8 mouse cellular contexts compared by ENCODE assay signal in genomic region chr1:182516758-182517676, GRCm38 (mm10). TPM values are rescaled to one million over a fixed set of nuclear protein-coding genes. Genes with fewer than 3 reads are reported as not detected.
DNase-seq lines count a peak whose midpoint lies in the region; ATAC-seq lines count a peak whose summit lies in the region.

Gene Capn2, minus strand, starts transcription at chr1:182517608.

- peak; percentile 26 for ATAC-seq in inflammation-experienced regulatory T-cells, adult 6 months

- peak; percentile 56 for DNase-seq in ZHBTc4 (ENCODE audit: low read depth, low spot score)
- peak; percentile 83 for DNase-seq in embryo, embryonic 10 days (ENCODE audit: low spot score)
- peak; percentile 83 for DNase-seq in gastrocnemius, postnatal 25 days
- peak; percentile 66 to 91 for DNase-seq in left cerebral cortex, postnatal 10 days (ENCODE audit: extremely low spot score in 1 of 2, low spot score in 2 of 2)
- DNase-seq in right cerebral cortex, adult 2 months (ENCODE audit: low spot score in 2 of 2) = peak; percentile 72 to 74
- peak; percentile 85 for DNase-seq in urinary bladder, adult 2 months (ENCODE audit: low spot score)

- peak within 1 kb of the TSS; percentile 99 for H3K4me3 ChIP-seq in megakaryocyte, embryonic 14.5 days (replicated peaks)

- H3K9me3 ChIP-seq in megakaryocyte, embryonic 14.5 days = no peaks in the 10 kb centered on the region

- intact Hi-C loops in left cerebral cortex, postnatal 10 days (cut with DNase I) = loop anchor here (2.0 kb wide), 1 partner anchor 26 kb away; no protein-coding TSS in a partner anchor

- peaks cover 96% of the 10 kb centered on the region for H3K4me1 ChIP-seq in megakaryocyte, embryonic 14.5 days

- peaks cover 6% of the 10 kb centered on the region for H3K27me3 ChIP-seq in megakaryocyte, embryonic 14.5 days (replicated peaks)

- H3K36me3 ChIP-seq in megakaryocyte, embryonic 14.5 days (replicated peaks; ENCODE audit: low read length) = peaks cover 41% of the 10 kb centered on the region

RNA-seq across cellular contexts. Expression of gene Capn2, which starts in this region (rescaled TPM):
- 10 to 100 TPM; 52.0 to 59.4 TPM for total RNA-seq in gastrocnemius, postnatal 25 days (2021)
- polyA plus RNA-seq in inflammation-experienced regulatory T-cells, adult 6 months (2017; shearing (Covaris generic)) = 10 to 100 TPM; 24.1 to 68.6 (median 38.1) TPM
- 10 to 100 TPM; 59.9 to 64.6 TPM for total RNA-seq in left cerebral cortex, postnatal 10 days (2021)
- polyA plus RNA-seq in megakaryocyte, embryonic 14.5 days (2012; ENCODE audit: insufficient read depth, low replicate concordance) = 46.0 and 47.8 TPM in 2 replicates
- 98.2 and 103 TPM in 2 replicates for polyA plus RNA-seq in urinary bladder, adult 2 months (2012; rRNA removed)

Comparison
In these comparisons a context has a peak if more than half of its experiments do, and no peak if none do; other contexts are left out.
1. Peak in every context shown above with its lines: DNase-seq, ATAC-seq and H3K4me3 ChIP-seq.